15 mouse cellular contexts compared by ENCODE assay signal in the genomic region with DNA sequence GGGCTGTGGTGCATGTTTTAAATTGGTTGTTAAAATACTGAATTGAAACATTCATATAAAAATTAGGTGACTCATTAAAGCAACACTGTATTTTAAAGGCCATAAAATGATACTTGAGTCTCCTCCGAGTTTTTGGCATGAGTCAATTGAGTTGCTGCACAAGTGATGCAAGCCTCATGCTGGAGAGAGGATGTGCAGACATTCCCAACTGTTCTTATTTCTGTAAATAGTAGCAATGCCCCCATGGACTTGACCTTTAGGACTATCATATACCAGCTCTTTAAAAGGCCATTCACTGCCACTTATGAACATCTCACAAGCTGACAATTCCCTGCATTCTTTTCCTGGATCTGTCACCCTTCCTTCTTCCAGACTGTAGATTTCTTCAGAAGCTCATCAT.
"Had no signal": no experiment of that assay in that cellular context is flagged by ENCODE, and none has a peak within 500 bp of the region (broad histone marks: within the 10 kb centered on the region; RNA-seq: fewer than 3 reads in every experiment).

No protein-coding gene starts in this region.

- H3K36me3 ChIP-seq: limb, embryonic 13.5 days; liver, embryonic 15.5 days; midbrain, embryonic 12.5 days had no signal

- H3K4me3 ChIP-seq: layer of hippocampus, adult 2 months; limb, embryonic 13.5 days; liver, embryonic 15.5 days; megakaryocyte, embryonic 14.5 days; midbrain, embryonic 12.5 days had no signal

- H3K27me3 ChIP-seq: limb, embryonic 13.5 days; liver, embryonic 15.5 days; megakaryocyte, embryonic 14.5 days; midbrain, embryonic 12.5 days had no signal

- H3K9me3 ChIP-seq: limb, embryonic 13.5 days; liver, embryonic 15.5 days; megakaryocyte, embryonic 14.5 days; midbrain, embryonic 12.5 days had no signal

- H3K4me2 ChIP-seq: limb, embryonic 13.5 days; liver, embryonic 11.5 days; liver, embryonic 15.5 days; midbrain, embryonic 12.5 days had no signal

- H3K4me1 ChIP-seq: limb, embryonic 13.5 days; liver, embryonic 15.5 days; megakaryocyte, embryonic 14.5 days; midbrain, embryonic 12.5 days had no signal

- ATAC-seq: inflammation-experienced regulatory T-cells, adult 6 months; intestine, postnatal 0 days; midbrain, embryonic 16.5 days had no signal

- H3K9ac ChIP-seq: limb, embryonic 13.5 days; liver, embryonic 15.5 days; midbrain, embryonic 12.5 days had no signal

- DNase-seq: kidney, adult 8-10 months; kidney, postnatal 36 days; right cerebral cortex, adult 18-20 months; right cerebral cortex, postnatal 25 days; thymus, postnatal 36 days had no signal

- H3K27ac ChIP-seq: limb, embryonic 13.5 days; liver, embryonic 15.5 days; macrophage; midbrain, embryonic 12.5 days had no signal
